Mouse (Mus musculus): ENCODE measurements around the gene Osbpl5. TPM values are rescaled to one million over a fixed set of nuclear protein-coding genes. Genes with fewer than 3 reads are reported as not detected.
A peak's percentile ranks its signal among the peaks of the same experiment; 100 is the strongest.
"Not testable (repeated sequence)": the region's sequence is repeated elsewhere in the genome, so short reads cannot be mapped to it uniquely, and the experiment has no call there.

Osbpl5 gene
- total RNA-seq, 2 experiments from 2014 or later: 12.7 to 18.4 TPM

- no peak for DNase-seq
- Histone ChIP-seq H3K27ac (peak overlapping the region; percentile 3; the same call in 1 of the 2 replicates), H3K4me3 (no peak overlapping the region)
- no peak for TF ChIP-seq CTCF (IDR thresholded peaks at IDR 0.05)
- intact Hi-C loops (cut with DNase I): no loop called here
Observed at GRCm38 (mm10) chr7:143712771-143713348, 43.9 kb downstream of the Osbpl5 start.

- no peak for DNase-seq
- Histone ChIP-seq H3K27ac (no peak overlapping the region), H3K4me3 (no peak overlapping the region)
- TF ChIP-seq CTCF (IDR thresholded peaks at IDR 0.05): no peak
- intact Hi-C loops (cut with DNase I): no loop called here
Observed at GRCm38 (mm10) chr7:143712023-143712422, 44.8 kb downstream of the Osbpl5 start.

GRCm38 (mm10) chr7:143711381-143711780 is 45.4 kb downstream of the Osbpl5 start:
- no peak overlapping the region for H3K4me3 ChIP-seq
- no peak overlapping the region for H3K27ac ChIP-seq
- intact Hi-C loops (cut with DNase I): no loop called here
- no peak for DNase-seq
- TF ChIP-seq CTCF (IDR thresholded peaks at IDR 0.05): no peak

GRCm38 (mm10) chr7:143709395-143709794 is 47.4 kb downstream of the Osbpl5 start:
- intact Hi-C loops (cut with DNase I): no loop called here
- Histone ChIP-seq H3K27ac (no peak overlapping the region), H3K4me3 (no peak overlapping the region)
- DNase-seq: no peak
- no peak for TF ChIP-seq CTCF (IDR thresholded peaks at IDR 0.05)

GRCm38 (mm10) chr7:143706697-143707438 is 49.9 kb downstream of the Osbpl5 start:
- peak; percentile 93 for DNase-seq
- intact Hi-C loops (cut with DNase I): loop anchor here (1.0 kb wide), 2 partner anchors 41 to 57 kb away; no protein-coding TSS in a partner anchor
- TF ChIP-seq CTCF (IDR thresholded peaks at IDR 0.05): no peak; the same call in 1 of the 2 replicates
- Histone ChIP-seq H3K27ac (no peak overlapping the region), H3K4me3 (no peak overlapping the region)

- intact Hi-C loops (cut with DNase I): loop anchor here (2.0 to 5.0 kb wide), 2 partner anchors 94 to 111 kb away; partner anchors contain the start of gene Cars
- H3K4me3 ChIP-seq: no peak overlapping the region
- DNase-seq: no peak
- peak; percentile 72 for TF ChIP-seq CTCF (IDR thresholded peaks at IDR 0.05)
- H3K27ac ChIP-seq: no peak overlapping the region
Observed at GRCm38 (mm10) chr7:143696140-143696539, 60.6 kb downstream of the Osbpl5 start.

GRCm38 (mm10) chr7:143694550-143694949 is 62.2 kb downstream of the Osbpl5 start:
- Histone ChIP-seq H3K4me3 (no peak overlapping the region), H3K27ac (no peak overlapping the region)
- no peak for DNase-seq
- intact Hi-C loops (cut with DNase I): no loop called here
- no peak for TF ChIP-seq CTCF (IDR thresholded peaks at IDR 0.05)

- intact Hi-C loops (cut with DNase I): no loop called here
- no peak for TF ChIP-seq CTCF (IDR thresholded peaks at IDR 0.05)
- H3K27ac ChIP-seq: no peak overlapping the region
- H3K4me3 ChIP-seq: no peak overlapping the region
- no peak for DNase-seq
Observed at GRCm38 (mm10) chr7:143692746-143693510, 63.9 kb downstream of the Osbpl5 start.

- H3K27ac ChIP-seq: no peak overlapping the region
- no peak for TF ChIP-seq CTCF (IDR thresholded peaks at IDR 0.05)
- H3K4me3 ChIP-seq: no peak overlapping the region
- DNase-seq: no peak
- intact Hi-C loops (cut with DNase I): no loop called here
Observed at GRCm38 (mm10) chr7:143691909-143692308, 64.9 kb downstream of the Osbpl5 start.

GRCm38 (mm10) chr7:143691181-143691580 is 65.6 kb downstream of the Osbpl5 start:
- no peak for TF ChIP-seq CTCF (IDR thresholded peaks at IDR 0.05)

GRCm38 (mm10) chr7:143689946-143690345 is 66.8 kb downstream of the Osbpl5 start:
- intact Hi-C loops (cut with DNase I): no loop called here
- H3K4me3 ChIP-seq: no peak overlapping the region
- no peak for TF ChIP-seq CTCF (IDR thresholded peaks at IDR 0.05)
- no peak for DNase-seq
- H3K27ac ChIP-seq: no peak overlapping the region

More at GRCm38 (mm10) chr7:143691181-143691580, 65.6 kb downstream of the Osbpl5 start:
- H3K27ac ChIP-seq: no peak overlapping the region
- intact Hi-C loops (cut with DNase I): no loop called here
- no peak overlapping the region for H3K4me3 ChIP-seq
- no peak for DNase-seq

GRCm38 (mm10) chr7:143689481-143689880 is 67.3 kb downstream of the Osbpl5 start:
- Histone ChIP-seq H3K27ac (no peak overlapping the region), H3K4me3 (no peak overlapping the region)
- no peak for TF ChIP-seq CTCF (IDR thresholded peaks at IDR 0.05)
- intact Hi-C loops (cut with DNase I): no loop called here
- DNase-seq: no peak

GRCm38 (mm10) chr7:143686676-143687075 is 70.1 kb downstream of the Osbpl5 start:
- not testable (repeated sequence) for H3K27ac ChIP-seq

GRCm38 (mm10) chr7:143686191-143686590 is 70.6 kb downstream of the Osbpl5 start:
- intact Hi-C loops (cut with DNase I); DNase-seq; H3K4me3 ChIP-seq; H3K27ac ChIP-seq: not testable (repeated sequence)

More at GRCm38 (mm10) chr7:143686676-143687075, 70.1 kb downstream of the Osbpl5 start:
- DNase-seq; H3K4me3 ChIP-seq; intact Hi-C loops (cut with DNase I): not testable (repeated sequence)
